Mouse (Mus musculus) lung, postnatal 0 days (tissue): ENCODE results near the gene Golga2. TPM values are rescaled to one million over a fixed set of nuclear protein-coding genes. Genes with fewer than 3 reads are reported as not detected.

ENCODE experiments used
- ATAC-seq: fragments of 200-750 bp; cut with Nextera tagmentation; 2 replicates; pipeline ENCODE4 v1.8.0; 2017; ENCODE audit warnings: moderate library complexity
- DNase-seq: peaks from one replicate; pipeline ENCODE4 v3.0.0-alpha.2; 2016; ENCODE audit warnings: low spot score
- H3K27ac ChIP-seq: fragments of 300-500 bp; sonication (generic); 2 replicates; pipeline ENCODE4 v1.5.1; 2014; ENCODE audit warnings: antibody characterized with exemption, mild to moderate bottlenecking, low read length, mixed read lengths
- H3K27me3 ChIP-seq: fragments of 300-500 bp; sonication (generic); replicated peaks from 2 replicates; pipeline ENCODE4 v1.6.1; 2014; ENCODE audit warnings: low read length, mixed read lengths; ENCODE audit not compliant: insufficient read depth
- H3K36me3 ChIP-seq: fragments of 300-500 bp; sonication (generic); 2 replicates; pipeline ENCODE4 v1.6.1; 2014; ENCODE audit warnings: low read length, mixed read lengths; ENCODE audit not compliant: insufficient read depth
- H3K4me1 ChIP-seq: fragments of 300-500 bp; sonication (generic); 2 replicates; pipeline ENCODE4 v1.6.1; 2014; ENCODE audit warnings: antibody characterized with exemption, low read depth, low read length, mixed read lengths; ENCODE audit not compliant: insufficient read depth
- H3K4me2 ChIP-seq: fragments of 300-500 bp; sonication (generic); replicated peaks from 2 replicates; pipeline ENCODE4 v1.6.1; 2014; ENCODE audit warnings: low read depth, mild to moderate bottlenecking, low read length, moderate library complexity, mixed read lengths
- H3K4me3 ChIP-seq: fragments of 300-500 bp; sonication (generic); 2 replicates; pipeline ENCODE4 v1.5.1; 2014; ENCODE audit warnings: low read depth, low read length
- H3K9ac ChIP-seq: fragments of 300-500 bp; sonication (generic); replicated peaks from 2 replicates; pipeline ENCODE4 v1.6.1; 2014; ENCODE audit warnings: low read depth, mild to moderate bottlenecking
- H3K9me3 ChIP-seq: fragments of 300-500 bp; sonication (generic); 2 replicates; pipeline ENCODE4 v1.6.1; 2016; ENCODE audit warnings: low read length, mixed read lengths
- CTCF ChIP-seq: IDR thresholded peaks from 2 replicates; pipeline ENCODE4 v1.5.1; 2016; ENCODE audit warnings: antibody characterized with exemption, mild to moderate bottlenecking
- EP300 ChIP-seq: IDR thresholded peaks from 2 replicates; pipeline ENCODE4 v1.6.1; 2016; ENCODE audit warnings: antibody characterized with exemption, mild to moderate bottlenecking, control low read depth
- WGBS: fragments of 180-500 bp; shearing (Covaris S2); extraction: QIAGEN DNeasy Blood & Tissue Kit; methylation state at CpG from one replicate; pipeline ENCODE4 v1.1.7; 2014; 5-methylcytosine and 5-hydroxymethylcytosine counted together
- polyA plus RNA-seq: library from polyadenylated mRNA; unstranded; fragments of >200 nt; fragmentation: Nextera tagmentation; extraction: Ambion mirVana; gene quantifications from 2 replicates; pipeline ENCODE4 v1.2.1, GENCODE M21; 2015

Golga2 gene
- polyA plus RNA-seq, 1 experiment from 2014 or later = 20.0 TPM

GRCm38 (mm10) chr2:32319586-32320580 lies 32.7 kb downstream of the Golga2 start:
- no peaks in the 10 kb centered on the region for H3K9me3 ChIP-seq
- H3K27ac ChIP-seq = peak overlapping the region; percentile 80
- H3K27me3 ChIP-seq = no peaks in the 10 kb centered on the region
- no peak overlapping the region for H3K4me3 ChIP-seq
- 32% methylated on average over 9 of the region's 9 CpGs for WGBS
- H3K4me1 ChIP-seq = peaks cover 14% of the 10 kb centered on the region; the same call in 1 of the 2 replicates
- TF ChIP-seq EP300 (no peak), CTCF (no peak)
- DNase-seq (peak; percentile 75), ATAC-seq (peak; percentile 62)
- no peaks in the 10 kb centered on the region for H3K36me3 ChIP-seq
- H3K4me2 ChIP-seq = peak overlapping the region; percentile 27; the same call in 1 of the 2 replicates
- H3K9ac ChIP-seq = no peak overlapping the region

- TF ChIP-seq EP300 (no peak), CTCF (no peak)
- Histone ChIP-seq H3K36me3 (no peaks in the 10 kb centered on the region), H3K9me3 (no peaks in the 10 kb centered on the region), H3K4me2 (no peak overlapping the region), H3K27ac (no peak overlapping the region), H3K9ac (no peak overlapping the region), H3K4me3 (no peak overlapping the region), H3K4me1 (peaks cover 18% of the 10 kb centered on the region; the same call in 1 of the 2 replicates), H3K27me3 (no peaks in the 10 kb centered on the region)
- WGBS = 72% methylated on average over 11 of the region's 11 CpGs
- ATAC-seq = no peak
- DNase-seq = no peak
Measured at GRCm38 (mm10) chr2:32320721-32321120, 33.5 kb downstream of the Golga2 start.

GRCm38 (mm10) chr2:32321591-32322298 lies 34.6 kb downstream of the Golga2 start:
- Histone ChIP-seq H3K36me3 (no peaks in the 10 kb centered on the region), H3K27me3 (no peaks in the 10 kb centered on the region), H3K4me2 (no peak overlapping the region), H3K4me1 (peaks cover 16% of the 10 kb centered on the region; the same call in 1 of the 2 replicates), H3K4me3 (no peak overlapping the region), H3K9me3 (no peaks in the 10 kb centered on the region), H3K27ac (no peak overlapping the region), H3K9ac (no peak overlapping the region)
- 68% methylated on average over 9 of the region's 9 CpGs for WGBS
- TF ChIP-seq CTCF (no peak), EP300 (no peak)
- no peak for ATAC-seq
- DNase-seq = no peak

GRCm38 (mm10) chr2:32322754-32323741 lies 35.9 kb downstream of the Golga2 start:
- no peak for ATAC-seq
- no peak for DNase-seq
- Histone ChIP-seq H3K27ac (no peak overlapping the region), H3K4me3 (no peak overlapping the region), H3K4me2 (no peak overlapping the region), H3K4me1 (peaks cover 6% of the 10 kb centered on the region; the same call in 1 of the 2 replicates), H3K27me3 (no peaks in the 10 kb centered on the region), H3K36me3 (no peaks in the 10 kb centered on the region), H3K9me3 (no peaks in the 10 kb centered on the region), H3K9ac (no peak overlapping the region)
- 76% methylated on average over 7 of the region's 7 CpGs for WGBS
- TF ChIP-seq EP300 = no peak
- TF ChIP-seq CTCF = no peak

GRCm38 (mm10) chr2:32324322-32324721 lies 37.1 kb downstream of the Golga2 start:
- no peaks in the 10 kb centered on the region for H3K36me3 ChIP-seq
- no peak overlapping the region for H3K4me3 ChIP-seq
- ATAC-seq (no peak), DNase-seq (no peak)
- H3K9me3 ChIP-seq = no peaks in the 10 kb centered on the region
- H3K9ac ChIP-seq = no peak overlapping the region
- H3K4me2 ChIP-seq = no peak overlapping the region
- H3K4me1 ChIP-seq = 0 out of 2 replicates have a peak, but pooled peaks cover 4% of the 10 kb centered on the region
- 66% methylated on average over 4 of the region's 4 CpGs for WGBS
- no peak overlapping the region for H3K27ac ChIP-seq
- no peak for TF ChIP-seq EP300
- peak; percentile 22; the same call in 1 of the 2 replicates for TF ChIP-seq CTCF
- no peaks in the 10 kb centered on the region for H3K27me3 ChIP-seq
